Comparison of ENCODE assay signal across 1 mouse cellular context in genomic region chr19:55247991-55248520, GRCm38 (mm10).
TF ChIP-seq lines count a peak whose summit lies in the region.

No protein-coding gene starts in this region.

TF ChIP-seq in MEL, 35 proteins besides CTCF, POLR2A, EP300 and RAD21 (continued from another document):
- TF ChIP-seq SMC3 (IDR thresholded peaks at IDR 0.05; ENCODE audit: low read depth, low read length) = no peak
- TF ChIP-seq GABPA (IDR thresholded peaks at IDR 0.05; ENCODE audit: low read depth, low read length) = no peak
- 0 out of 2 replicates have a peak, but pooled peaks have one; percentile 19 for TF ChIP-seq TCF12 (IDR thresholded peaks at IDR 0.05; ENCODE audit: low read depth, low read length)
- no peak for TF ChIP-seq NRF1 (IDR thresholded peaks at IDR 0.05; ENCODE audit: insufficient read depth, low read depth, low read length, poor library complexity, severe bottlenecking)
- no peak for TF ChIP-seq POLR2AphosphoS2 (IDR thresholded peaks at IDR 0.05; ENCODE audit: low read length)
- no peak for TF ChIP-seq HCFC1 (IDR thresholded peaks at IDR 0.05; ENCODE audit: low read depth, low read length)
- TF ChIP-seq MAX (IDR thresholded peaks at IDR 0.05; ENCODE audit: low read length) = no peak
- peak; percentile 42; the same call in 1 of the 2 replicates for TF ChIP-seq ETS1 (IDR thresholded peaks at IDR 0.05; ENCODE audit: low read depth, low read length)
- no peak for TF ChIP-seq NELFE (IDR thresholded peaks at IDR 0.05; ENCODE audit: low read depth, low read length)
- TF ChIP-seq CHD1 (IDR thresholded peaks at IDR 0.05; ENCODE audit: low read depth, low read length) = no peak
- TF ChIP-seq USF2 (IDR thresholded peaks at IDR 0.05; ENCODE audit: borderline replicate concordance in 1 of 2, insufficient read depth in 1 of 2, low read depth in 1 of 2, low read length in 2 of 2) = no peak
- no peak for TF ChIP-seq MEF2A (IDR thresholded peaks at IDR 0.05; ENCODE audit: extremely low read depth, insufficient replicate concordance, low read depth, low read length, poor library complexity, severe bottlenecking)
- no peak for TF ChIP-seq BHLHE40 (IDR thresholded peaks at IDR 0.05; ENCODE audit: borderline replicate concordance, low read depth, low read length)
